Mouse (Mus musculus) heart, embryonic 11.5 days (tissue): Measurements from ENCODE around the gene Nap1l5. TPM values are rescaled to one million over a fixed set of nuclear protein-coding genes. Genes with fewer than 3 reads are reported as not detected.

Experiments
- ATAC-seq: fragments of 200-750 bp; cut with Nextera tagmentation; replicated peaks from 2 replicates; pipeline ENCODE4 v1.8.0; 2017; ENCODE audit warnings: moderate library complexity; ENCODE audit not compliant: insufficient number of reproducible peaks, low FRiP score, low TSS enrichment
- H3K27ac ChIP-seq: fragments of 300-500 bp; sonication (generic); 2 replicates; pipeline ENCODE4 v1.5.1; 2014; ENCODE audit warnings: mild to moderate bottlenecking, low read depth, low read length
- H3K27me3 ChIP-seq: fragments of 300-500 bp; sonication (generic); 2 replicates; pipeline ENCODE4 v1.6.1; 2014; ENCODE audit warnings: mild to moderate bottlenecking, low read length, mixed read lengths; ENCODE audit not compliant: control insufficient read depth, insufficient read depth
- H3K36me3 ChIP-seq: fragments of 300-500 bp; sonication (generic); 2 replicates; pipeline ENCODE4 v1.6.1; 2014; ENCODE audit warnings: mild to moderate bottlenecking, low read length, moderate library complexity, mixed read lengths; ENCODE audit not compliant: control insufficient read depth, insufficient read depth
- H3K4me1 ChIP-seq: fragments of 300-500 bp; sonication (generic); 2 replicates; pipeline ENCODE4 v1.6.1; 2014; ENCODE audit warnings: low read length; ENCODE audit not compliant: control insufficient read depth, insufficient read depth
- H3K4me2 ChIP-seq: fragments of 300-500 bp; sonication (generic); 2 replicates; pipeline ENCODE4 v1.6.1; 2014; ENCODE audit warnings: mild to moderate bottlenecking, moderate library complexity
- H3K4me3 ChIP-seq: fragments of 300-500 bp; sonication (generic); 2 replicates; pipeline ENCODE4 v1.5.1; 2014; ENCODE audit warnings: low read depth, low read length
- H3K9ac ChIP-seq: fragments of 300-500 bp; sonication (generic); 2 replicates; pipeline ENCODE4 v1.6.1; 2014; ENCODE audit warnings: mild to moderate bottlenecking, low read depth, low read length, moderate library complexity
- H3K9me3 ChIP-seq: fragments of 300-500 bp; sonication (generic); replicated peaks from 2 replicates; pipeline ENCODE4 v1.6.1; 2016; ENCODE audit warnings: low read length; ENCODE audit not compliant: control insufficient read depth
- WGBS: fragments of 180-500 bp; shearing (Covaris S2); extraction: QIAGEN DNeasy Blood & Tissue Kit; methylation state at CpG from one replicate; pipeline ENCODE4 v1.1.7; 2014; ENCODE audit not compliant: insufficient replicate concordance; 5-methylcytosine and 5-hydroxymethylcytosine counted together
- polyA plus RNA-seq: library from polyadenylated mRNA; unstranded; fragments of >200 nt; fragmentation: Nextera tagmentation; extraction: Ambion mirVana; gene quantifications from 2 replicates; pipeline ENCODE4 v1.2.1, GENCODE M21; 2014

The Nap1l5 gene
- polyA plus RNA-seq, 1 experiment from 2014 or later, result 2.2 TPM

DNA sequence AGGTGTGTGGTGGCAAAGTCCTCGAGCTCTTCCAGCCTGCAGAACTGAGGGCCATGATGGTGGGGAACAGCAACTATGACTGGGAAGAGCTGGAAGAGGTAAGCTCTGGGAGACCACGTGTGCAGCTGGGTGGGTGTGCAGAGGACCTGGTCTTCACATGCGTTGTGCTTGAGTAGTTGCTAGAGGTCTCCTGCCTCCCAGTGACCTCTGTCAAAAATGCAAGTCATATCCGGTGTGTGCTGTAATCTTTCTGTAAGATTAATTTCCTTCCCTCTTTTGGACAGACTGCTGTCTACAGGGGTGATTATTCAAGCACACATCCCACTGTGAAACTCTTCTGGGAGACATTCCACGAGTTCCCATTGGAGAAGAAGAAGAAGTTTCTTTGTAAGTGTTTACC is 9.6 kb upstream of the Nap1l5 start:
- no peaks in the 10 kb centered on the region for H3K27me3 ChIP-seq
- no peak for ATAC-seq
- H3K4me3 ChIP-seq, result no peak overlapping the region
- no peak overlapping the region for H3K27ac ChIP-seq
- no peak overlapping the region for H3K9ac ChIP-seq
- WGBS, result 74% methylated on average over 5 of the region's 5 CpGs
- H3K9me3 ChIP-seq, result no peaks in the 10 kb centered on the region
- no peaks in the 10 kb centered on the region for H3K4me1 ChIP-seq
- no peak overlapping the region for H3K4me2 ChIP-seq
- peaks cover 5% of the 10 kb centered on the region for H3K36me3 ChIP-seq

DNA sequence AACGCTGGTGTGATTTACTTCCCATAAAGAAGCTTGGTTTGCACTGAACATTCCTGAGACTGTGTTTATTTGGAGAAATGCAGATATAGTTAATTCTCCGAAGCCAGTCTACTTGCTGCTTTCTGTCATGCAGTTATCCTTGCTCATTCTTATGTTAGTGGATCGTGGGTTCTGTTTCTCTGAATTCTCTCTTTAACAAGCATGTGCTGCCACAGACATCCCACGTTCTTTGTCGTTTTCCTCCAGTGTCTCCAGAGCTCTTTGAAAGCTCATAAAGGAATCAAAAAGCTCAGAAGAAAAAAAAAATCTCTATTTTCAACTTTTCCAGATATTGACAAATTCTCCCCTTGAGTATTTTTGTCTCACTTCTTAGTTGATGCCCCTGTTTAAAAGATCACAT is 7.1 kb upstream of the Nap1l5 start:
- WGBS, result 81% methylated on average over 5 of the region's 5 CpGs
- Histone ChIP-seq H3K4me2 (no peak overlapping the region), H3K9me3 (no peaks in the 10 kb centered on the region), H3K4me3 (no peak overlapping the region), H3K36me3 (no peaks in the 10 kb centered on the region), H3K4me1 (no peaks in the 10 kb centered on the region), H3K9ac (no peak overlapping the region), H3K27me3 (no peaks in the 10 kb centered on the region), H3K27ac (no peak overlapping the region)
- no peak for ATAC-seq

DNA sequence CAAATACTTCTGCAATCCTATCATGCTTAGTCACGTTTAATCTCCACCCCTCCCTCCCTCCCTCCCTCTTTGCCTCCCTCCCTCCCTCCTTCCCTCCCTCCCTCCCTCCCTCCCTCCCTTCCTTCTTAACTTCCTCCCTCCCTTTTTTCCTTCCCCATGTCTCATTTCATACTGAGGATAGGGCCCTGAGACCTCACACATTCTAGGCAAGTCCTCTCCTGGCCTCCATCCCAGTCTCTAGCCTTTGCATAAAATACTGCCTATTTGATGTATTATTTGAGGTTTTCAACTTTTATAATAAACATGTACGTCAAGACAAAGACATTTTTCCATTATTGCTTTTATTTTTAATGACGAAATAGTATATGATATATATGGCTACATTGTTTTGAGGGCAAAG is 6.7 kb upstream of the Nap1l5 start:
- Histone ChIP-seq H3K4me2 (no peak overlapping the region), H3K36me3 (no peaks in the 10 kb centered on the region), H3K27me3 (no peaks in the 10 kb centered on the region), H3K27ac (no peak overlapping the region), H3K4me1 (no peaks in the 10 kb centered on the region), H3K9ac (no peak overlapping the region), H3K4me3 (no peak overlapping the region), H3K9me3 (no peaks in the 10 kb centered on the region)
- ATAC-seq, result no peak
- WGBS, result 73% methylated on average over 3 of the region's 3 CpGs

DNA sequence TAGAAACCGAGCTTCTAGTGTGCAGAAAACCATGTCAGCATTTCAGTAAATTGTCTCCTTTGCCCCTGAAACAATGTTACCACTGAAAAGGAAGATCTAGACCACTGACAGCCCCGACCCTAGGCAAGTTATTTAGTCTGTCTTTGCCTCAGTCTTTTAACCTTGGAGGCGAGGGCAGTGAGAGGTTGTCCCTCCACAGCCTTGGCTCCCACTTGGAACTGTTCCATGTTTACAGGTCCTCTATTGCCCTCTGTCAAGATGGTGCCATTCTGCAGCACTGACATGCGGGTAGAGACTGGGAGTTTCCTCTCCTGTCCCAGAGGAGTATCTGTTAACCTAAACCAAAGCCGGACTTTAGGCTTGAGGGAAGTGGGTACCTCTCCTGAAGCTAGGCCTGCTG is 6.0 kb upstream of the Nap1l5 start:
- H3K4me2 ChIP-seq, result no peak overlapping the region
- H3K9ac ChIP-seq, result no peak overlapping the region
- H3K27ac ChIP-seq, result no peak overlapping the region
- no peaks in the 10 kb centered on the region for H3K36me3 ChIP-seq
- H3K9me3 ChIP-seq, result no peaks in the 10 kb centered on the region
- H3K4me3 ChIP-seq, result no peak overlapping the region
- no peaks in the 10 kb centered on the region for H3K27me3 ChIP-seq
- WGBS, result 67% methylated on average over 5 of the region's 5 CpGs
- no peaks in the 10 kb centered on the region for H3K4me1 ChIP-seq
- ATAC-seq, result no peak

DNA sequence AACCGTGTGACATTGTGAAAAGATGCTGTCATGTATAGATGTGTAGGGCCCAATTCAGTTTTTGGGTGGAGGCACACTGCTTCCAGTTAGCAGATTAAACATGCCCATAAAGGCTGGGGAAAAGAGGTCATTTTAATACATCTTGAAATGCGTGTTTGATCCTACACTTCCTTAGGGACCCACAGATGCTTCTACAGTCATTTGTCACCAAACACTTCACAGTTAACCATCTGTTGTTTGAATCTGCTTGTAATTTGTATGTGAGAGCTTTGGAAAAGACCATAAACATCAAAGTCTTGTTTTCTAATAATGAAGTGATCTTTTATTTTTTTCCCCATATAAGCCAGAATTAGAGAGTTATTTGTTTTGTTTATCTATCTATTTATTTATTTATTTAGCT is 915 bp upstream of the Nap1l5 start:
- peaks cover 10% of the 10 kb centered on the region; the same call in 1 of the 2 replicates for H3K36me3 ChIP-seq
- 80% methylated on average over 2 of the region's 2 CpGs for WGBS
- no peak overlapping the region for H3K4me3 ChIP-seq
- no peak overlapping the region for H3K27ac ChIP-seq
- H3K4me1 ChIP-seq, result no peaks in the 10 kb centered on the region
- ATAC-seq, result no peak
- H3K9me3 ChIP-seq, result peaks cover 12% of the 10 kb centered on the region
- no peak overlapping the region for H3K4me2 ChIP-seq
- no peak overlapping the region for H3K9ac ChIP-seq
- no peaks in the 10 kb centered on the region for H3K27me3 ChIP-seq

DNA sequence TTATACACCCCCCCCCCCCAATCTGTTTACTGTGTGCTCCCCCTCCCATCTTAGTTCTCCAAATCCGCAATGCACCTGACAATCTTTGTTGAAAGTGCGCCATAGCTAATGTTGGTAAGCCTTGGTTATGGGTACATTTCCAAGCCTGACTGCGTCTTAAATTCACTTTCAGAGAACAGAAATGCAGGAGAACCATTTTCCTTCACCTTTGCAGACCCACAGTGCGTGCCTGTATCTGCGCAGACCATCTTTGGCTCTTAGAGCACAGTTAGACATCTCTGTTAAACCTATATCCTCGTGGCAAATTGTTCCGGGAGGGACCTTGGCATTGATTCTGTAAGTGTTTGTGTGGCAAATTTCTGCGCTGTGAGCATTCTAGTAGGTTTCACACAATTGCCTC is 460 bp upstream of the Nap1l5 start:
- Histone ChIP-seq H3K9ac (no peak overlapping the region), H3K9me3 (peaks cover 12% of the 10 kb centered on the region), H3K36me3 (peaks cover 10% of the 10 kb centered on the region; the same call in 1 of the 2 replicates), H3K4me2 (peak overlapping the region; percentile 65), H3K27ac (no peak overlapping the region), H3K4me3 (peak overlapping the region; percentile 45), H3K27me3 (no peaks in the 10 kb centered on the region), H3K4me1 (no peaks in the 10 kb centered on the region)
- no peak for ATAC-seq
- WGBS, result 80% methylated on average over 8 of the region's 8 CpGs

DNA sequence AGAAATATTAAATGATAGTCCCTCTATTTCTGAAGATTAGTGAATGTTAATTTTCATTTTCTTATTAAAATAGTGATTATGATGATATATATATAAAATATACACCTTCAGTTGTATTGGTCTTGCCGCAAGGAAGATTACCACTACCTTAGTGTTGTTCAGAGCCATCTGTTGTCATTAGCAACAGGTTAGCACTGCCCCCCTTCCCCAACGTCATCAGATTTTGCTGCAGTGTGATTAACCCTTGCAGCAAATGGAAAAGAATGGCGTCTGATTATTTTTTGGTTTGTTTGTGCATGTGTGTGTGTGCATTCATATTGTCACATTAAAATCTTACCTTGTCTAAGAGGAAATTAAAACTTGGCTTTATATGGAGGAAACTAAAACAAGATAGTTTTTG is 2.3 kb downstream of the Nap1l5 start:
- no peak for ATAC-seq
- H3K9ac ChIP-seq, result no peak overlapping the region
- H3K4me3 ChIP-seq, result no peak overlapping the region
- H3K36me3 ChIP-seq, result peaks cover 10% of the 10 kb centered on the region; the same call in 1 of the 2 replicates
- H3K9me3 ChIP-seq, result peaks cover 12% of the 10 kb centered on the region
- no peak overlapping the region for H3K4me2 ChIP-seq
- no peaks in the 10 kb centered on the region for H3K4me1 ChIP-seq
- no peaks in the 10 kb centered on the region for H3K27me3 ChIP-seq
- no peak overlapping the region for H3K27ac ChIP-seq
- 57% methylated on average over 3 of the region's 3 CpGs for WGBS

DNA sequence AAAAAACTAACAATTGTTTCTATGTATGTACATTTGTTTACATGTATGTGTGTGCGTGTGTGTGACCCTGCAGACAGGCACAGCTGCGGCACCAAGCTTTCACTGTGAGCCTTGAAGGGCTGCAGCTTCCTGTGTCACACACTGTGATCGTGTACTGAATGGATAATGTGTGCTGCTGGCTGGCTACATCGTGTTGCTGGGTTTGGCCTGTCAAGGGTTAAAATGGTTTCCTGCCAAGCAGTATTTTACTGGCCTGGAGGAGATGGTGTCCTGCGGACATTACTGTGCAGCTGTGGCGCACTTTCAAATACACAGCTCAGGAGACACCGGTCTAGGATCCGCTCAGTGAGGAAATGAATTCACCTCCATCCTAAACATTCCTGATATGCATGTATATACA is 3.7 kb downstream of the Nap1l5 start:
- 49% methylated on average over 8 of the region's 8 CpGs for WGBS
- Histone ChIP-seq H3K36me3 (peaks cover 10% of the 10 kb centered on the region; the same call in 1 of the 2 replicates), H3K4me2 (no peak overlapping the region), H3K9ac (no peak overlapping the region), H3K27me3 (no peaks in the 10 kb centered on the region), H3K4me3 (no peak overlapping the region), H3K4me1 (no peaks in the 10 kb centered on the region), H3K9me3 (peaks cover 12% of the 10 kb centered on the region), H3K27ac (no peak overlapping the region)
- no peak for ATAC-seq

DNA sequence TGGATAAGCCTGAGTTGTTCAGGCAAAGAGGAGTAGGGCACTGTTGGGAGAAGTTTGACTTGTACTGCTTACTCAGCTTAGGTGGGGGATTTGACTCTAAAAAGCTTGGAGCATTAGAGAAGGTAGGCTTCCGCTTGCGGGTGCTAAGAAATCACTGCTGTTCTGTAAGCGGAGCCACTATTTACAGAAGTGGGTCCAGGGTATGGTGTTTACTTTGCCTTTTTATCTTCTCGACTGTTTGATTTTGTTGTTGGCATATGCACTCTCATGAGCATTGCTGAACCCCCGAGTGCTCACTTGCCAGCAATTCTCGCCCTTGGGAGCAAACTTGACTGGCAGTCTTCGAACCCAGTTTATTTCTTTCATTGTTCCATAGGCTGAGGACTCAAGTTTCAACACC is 6.3 kb downstream of the Nap1l5 start:
- H3K4me1 ChIP-seq, result no peaks in the 10 kb centered on the region
- no peak overlapping the region for H3K9ac ChIP-seq
- H3K9me3 ChIP-seq, result no peaks in the 10 kb centered on the region
- 88% methylated on average over 7 of the region's 7 CpGs for WGBS
- no peak overlapping the region for H3K4me3 ChIP-seq
- no peaks in the 10 kb centered on the region for H3K36me3 ChIP-seq
- H3K27me3 ChIP-seq, result no peaks in the 10 kb centered on the region
- ATAC-seq, result no peak
- no peak overlapping the region for H3K27ac ChIP-seq
- no peak overlapping the region for H3K4me2 ChIP-seq
